Mouse (Mus musculus) G1E (cell line): Measurements from ENCODE around the gene Unc5c.

Source experiments
- CTCF ChIP-seq: IDR thresholded peaks from 2 replicates; pipeline ENCODE4 v1.5.1; 2012; ENCODE audit warnings: low read depth, low read length, inconsistent platforms, mixed read lengths
- GATA1 ChIP-seq: IDR thresholded peaks from 2 replicates; pipeline ENCODE4 v1.6.1; 2012; ENCODE audit warnings: borderline replicate concordance, low read length, inconsistent platforms, mixed read lengths
- GATA2 ChIP-seq: IDR thresholded peaks from 2 replicates; pipeline ENCODE4 v1.6.1; 2012; ENCODE audit warnings: low read depth, low read length, inconsistent platforms, borderline replicate concordance
- POLR2AphosphoS5 ChIP-seq: IDR thresholded peaks from 2 replicates; pipeline ENCODE4 v1.6.1; 2012; ENCODE audit warnings: low read depth, low read length, inconsistent platforms; ENCODE audit not compliant: insufficient replicate concordance
- TAL1 ChIP-seq: conservative IDR thresholded peaks from 2 replicates; pipeline ENCODE4 v1.6.1; 2012; ENCODE audit warnings: low read depth, low read length, inconsistent platforms, mixed read lengths

GRCm38 (mm10) chr3:141536857-141537256, 71.8 kb downstream of the Unc5c start:
- TF ChIP-seq TAL1 (no peak), CTCF (no peak), POLR2AphosphoS5 (no peak), GATA1 (no peak), GATA2 (no peak)
